Mouse (Mus musculus): ENCODE results near the gene Gm43517. TPM values are rescaled to one million over a fixed set of nuclear protein-coding genes. Genes with fewer than 3 reads are reported as not detected.

Gm43517 gene
- total RNA-seq, 1 experiment from 2014 or later, result not detected

GRCm38 (mm10) chr12:49397443-49398162, 12.6 kb downstream of the Gm43517 start:
- ATAC-seq (replicated peaks in 1 of 2; ENCODE audit: insufficient read depth in 1 of 2, low FRiP score in 2 of 2, low TSS enrichment in 1 of 2, low read depth in 1 of 2, poor library complexity in 2 of 2, severe bottlenecking in 2 of 2), result no peak

- ATAC-seq (replicated peaks in 1 of 2; ENCODE audit: insufficient read depth in 1 of 2, low FRiP score in 2 of 2, low TSS enrichment in 1 of 2, low read depth in 1 of 2, poor library complexity in 2 of 2, severe bottlenecking in 2 of 2), result no peak
Observed at GRCm38 (mm10) chr12:49398163-49398540, 13.2 kb downstream of the Gm43517 start.

DNA sequence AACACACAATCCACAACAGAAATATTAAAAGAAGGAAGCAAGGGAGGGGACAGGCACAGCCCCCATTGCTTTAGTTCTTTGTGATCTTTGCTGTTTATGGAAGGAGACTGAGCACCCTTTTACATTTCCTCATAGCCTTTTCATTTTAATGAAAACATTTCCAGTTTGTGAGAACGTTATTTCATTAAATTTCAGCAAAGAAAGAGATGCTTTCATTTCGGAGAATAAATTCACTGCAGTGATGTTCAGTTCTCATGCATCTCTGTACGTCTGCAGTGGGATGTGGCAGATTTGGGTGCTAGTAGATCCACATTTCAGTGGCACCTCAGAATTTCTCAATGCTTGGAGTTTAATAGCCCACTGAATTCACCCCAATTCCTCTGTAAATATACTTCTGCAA, 13.7 kb downstream of the Gm43517 start:
- ATAC-seq (replicated peaks in 1 of 2; ENCODE audit: insufficient read depth in 1 of 2, low FRiP score in 2 of 2, low TSS enrichment in 1 of 2, low read depth in 1 of 2, poor library complexity in 2 of 2, severe bottlenecking in 2 of 2), result no peak

GRCm38 (mm10) chr12:49399611-49400010, 14.6 kb downstream of the Gm43517 start:
- ATAC-seq (replicated peaks in 1 of 2; ENCODE audit: insufficient read depth in 1 of 2, low FRiP score in 2 of 2, low TSS enrichment in 1 of 2, low read depth in 1 of 2, poor library complexity in 2 of 2, severe bottlenecking in 2 of 2), result no peak

- ATAC-seq (replicated peaks in 1 of 2; ENCODE audit: insufficient read depth in 1 of 2, low FRiP score in 2 of 2, low TSS enrichment in 1 of 2, low read depth in 1 of 2, poor library complexity in 2 of 2, severe bottlenecking in 2 of 2), result no peak
Observed at GRCm38 (mm10) chr12:49400036-49400852, 15.3 kb downstream of the Gm43517 start.

DNA sequence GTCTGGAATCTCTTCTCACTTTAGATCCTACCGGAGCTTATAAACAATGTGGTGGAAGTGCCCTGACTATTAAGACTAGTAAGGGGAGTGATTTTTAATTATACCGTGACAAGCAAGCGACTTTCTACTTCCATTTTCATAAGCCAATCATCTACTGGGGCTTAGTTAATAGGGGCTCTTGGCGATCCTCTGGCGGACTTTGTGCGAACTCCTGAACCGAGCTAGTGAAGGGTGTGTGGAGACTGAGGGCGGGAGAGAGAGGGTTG, 15.8 kb downstream of the Gm43517 start:
- ATAC-seq (replicated peaks in 1 of 2; ENCODE audit: insufficient read depth in 1 of 2, low FRiP score in 2 of 2, low TSS enrichment in 1 of 2, low read depth in 1 of 2, poor library complexity in 2 of 2, severe bottlenecking in 2 of 2), result peak; percentile 47 to 67

DNA sequence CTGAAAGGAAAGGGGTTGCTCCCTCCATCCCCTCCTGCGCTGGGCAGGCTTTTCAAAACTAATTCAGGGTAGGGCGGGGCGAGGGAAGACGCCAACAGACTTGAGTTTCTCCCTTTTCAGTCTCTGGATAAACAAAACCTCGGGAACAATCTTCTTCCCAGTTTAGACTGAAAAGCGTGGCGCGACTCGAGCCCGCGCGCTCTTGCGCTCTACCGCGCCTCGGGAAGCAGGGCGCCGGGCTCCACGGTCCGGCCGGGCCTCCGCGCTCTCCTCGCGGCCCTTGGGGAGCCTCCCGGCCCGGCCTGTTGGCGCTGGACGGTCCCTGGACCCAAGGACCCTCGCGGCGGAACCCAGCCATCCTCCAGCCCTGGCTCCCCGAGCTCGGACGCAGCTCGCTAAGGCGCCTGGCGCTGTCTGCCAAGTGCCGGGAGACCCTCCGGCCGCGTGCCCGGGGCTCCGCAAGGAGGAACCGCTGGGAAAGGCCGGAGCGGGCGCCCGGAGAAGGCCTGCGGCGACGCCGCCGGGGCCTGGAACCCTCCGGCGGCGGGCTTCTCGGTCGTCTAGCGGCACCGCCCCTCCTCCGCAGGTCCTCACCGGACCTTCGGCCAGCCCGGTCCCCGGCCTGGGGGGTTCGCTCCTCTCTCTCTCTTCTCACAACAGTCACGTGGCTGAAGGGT, 16.3 kb downstream of the Gm43517 start:
- ATAC-seq (replicated peaks in 1 of 2; ENCODE audit: insufficient read depth in 1 of 2, low FRiP score in 2 of 2, low TSS enrichment in 1 of 2, low read depth in 1 of 2, poor library complexity in 2 of 2, severe bottlenecking in 2 of 2), result 0 out of 4 replicates have a peak, but pooled peaks of 1 of the 2 experiments have one; percentile 30

DNA sequence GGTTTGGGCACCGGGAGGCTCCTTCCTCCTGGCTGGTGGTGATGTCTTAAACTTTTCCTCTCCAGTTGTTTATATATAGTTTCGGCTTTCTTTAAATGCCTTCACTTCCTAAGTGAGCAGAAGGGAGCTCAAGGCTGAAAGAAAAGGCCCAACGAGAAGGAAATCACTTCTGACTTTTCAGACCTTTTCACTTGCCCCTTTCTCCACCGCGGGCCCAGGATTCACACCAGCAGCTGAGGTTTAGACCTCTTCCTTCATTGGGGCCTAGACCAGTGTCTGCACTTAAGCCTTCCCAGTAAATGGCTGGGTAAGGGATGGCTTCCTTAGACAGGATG, 16.8 kb downstream of the Gm43517 start:
- 0 out of 4 replicates have a peak, but pooled peaks have one; percentile 12 to 20 for ATAC-seq (replicated peaks in 1 of 2; ENCODE audit: insufficient read depth in 1 of 2, low FRiP score in 2 of 2, low TSS enrichment in 1 of 2, low read depth in 1 of 2, poor library complexity in 2 of 2, severe bottlenecking in 2 of 2)

DNA sequence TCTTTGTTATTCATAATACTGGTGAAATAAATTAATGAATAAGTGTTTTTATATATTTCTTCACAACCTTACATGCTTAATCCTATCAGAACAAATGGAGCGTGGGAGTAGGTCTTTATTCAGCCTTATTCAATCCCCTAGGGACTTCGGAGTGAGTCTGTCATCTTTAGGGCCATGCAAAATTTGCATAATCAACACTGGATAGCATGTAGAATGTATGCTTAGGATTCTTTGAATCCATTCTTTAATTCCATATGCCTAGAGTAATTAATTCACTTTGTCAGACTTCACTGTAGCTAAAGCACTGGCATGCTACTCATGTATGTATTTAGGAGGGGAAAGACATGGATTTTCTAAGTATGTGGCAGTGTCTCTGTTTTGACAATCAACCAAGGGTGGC, 24.9 kb downstream of the Gm43517 start:
- ATAC-seq (replicated peaks in 1 of 2; ENCODE audit: insufficient read depth in 1 of 2, low FRiP score in 2 of 2, low TSS enrichment in 1 of 2, low read depth in 1 of 2, poor library complexity in 2 of 2, severe bottlenecking in 2 of 2), result no peak

DNA sequence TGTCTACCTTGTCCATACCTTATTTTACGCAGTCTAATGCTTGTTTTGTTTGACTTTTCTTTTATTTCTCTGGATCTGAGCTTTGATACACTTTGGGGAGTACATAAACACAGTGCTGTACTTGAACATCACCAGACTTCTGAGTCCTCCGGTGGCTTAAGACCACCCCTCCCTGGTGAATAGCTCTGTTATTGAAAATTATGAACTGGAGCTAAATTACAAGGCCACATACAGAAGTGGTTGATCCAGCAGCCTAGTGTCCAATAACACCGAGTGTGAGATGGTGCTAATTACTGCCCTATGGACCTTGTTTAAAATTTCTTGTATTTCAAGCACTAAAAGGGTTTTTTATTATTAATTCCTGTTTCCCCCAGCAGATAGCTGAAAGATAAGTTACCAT, 33.0 kb downstream of the Gm43517 start:
- no peak for ATAC-seq (replicated peaks in 1 of 2; ENCODE audit: insufficient read depth in 1 of 2, low FRiP score in 2 of 2, low TSS enrichment in 1 of 2, low read depth in 1 of 2, poor library complexity in 2 of 2, severe bottlenecking in 2 of 2)

Other genes with a start within 250 kb of the Gm43517 start
- not detected in 2 replicates for gene Foxg1, start 2.5 kb upstream of the Gm43517 start, total RNA-seq (2017)